In the genomic region with DNA sequence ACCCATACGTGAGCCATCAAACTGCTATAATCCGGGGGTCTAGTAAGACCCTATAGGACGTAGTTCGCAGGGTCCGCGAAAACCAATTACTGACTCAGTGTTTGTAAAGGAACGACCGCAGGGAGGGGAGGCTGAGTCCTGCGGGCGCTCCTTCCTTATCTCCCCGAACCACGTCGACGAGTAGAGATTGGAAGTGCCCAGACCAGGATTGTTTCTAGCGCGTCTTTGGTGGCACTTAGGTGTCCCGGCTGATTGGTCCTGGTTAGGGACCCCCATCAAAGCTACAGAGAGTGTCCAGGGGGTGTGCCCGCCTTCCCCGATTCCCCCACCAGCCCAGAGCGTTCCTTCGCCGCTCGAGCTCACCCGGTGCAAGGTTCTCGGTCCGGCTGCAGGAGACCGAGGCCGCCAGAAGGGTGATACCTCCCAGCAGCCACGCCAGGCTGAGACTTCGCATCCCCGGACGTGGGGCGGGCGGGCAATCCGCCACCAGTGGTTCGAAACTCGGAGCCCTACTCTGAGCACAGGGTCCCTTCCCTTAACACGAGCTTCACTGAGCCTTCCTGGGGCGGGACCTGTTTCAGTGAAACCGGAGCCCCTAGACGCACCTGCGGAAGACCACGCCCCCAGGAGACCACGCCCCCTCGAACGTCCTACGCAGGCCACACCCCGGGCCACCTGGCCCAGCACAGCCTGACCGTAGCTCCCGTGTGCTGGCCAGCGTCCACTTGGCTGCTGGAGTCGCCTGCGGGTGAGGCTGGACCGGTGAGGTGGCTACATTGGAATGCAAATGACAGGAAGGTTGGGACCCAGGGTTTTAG, we compare ENCODE assay signal across 8 mouse cellular contexts. TPM values are rescaled to one million over a fixed set of nuclear protein-coding genes. Genes with fewer than 3 reads are reported as not detected.
DNase-seq lines count a peak whose midpoint lies in the region; ATAC-seq and TF ChIP-seq lines count a peak whose summit lies in the region.

A gene (minus strand): TSS at position 554 of the 818 bp plus-strand sequence.

- H3K4me2 ChIP-seq in intestine, postnatal 0 days (replicated peaks; ENCODE audit: low read depth) = peak within 1 kb of the TSS; percentile 85
- H3K4me2 ChIP-seq in neural tube, embryonic 13.5 days = peak within 1 kb of the TSS; percentile 65

- no peak for TF ChIP-seq CTCF in cerebellum, adult 2 months (IDR thresholded peaks at IDR 0.05; ENCODE audit: borderline replicate concordance, insufficient read depth, low read depth, low read length)
- TF ChIP-seq CTCF in intestine, postnatal 0 days (IDR thresholded peaks at IDR 0.05; ENCODE audit: low read depth) = peak; percentile 13; the same call in 1 of the 2 replicates

- peak; percentile 92 for ATAC-seq in intestine, postnatal 0 days
- ATAC-seq in neural tube, embryonic 13.5 days (ENCODE audit: low read depth) = peak; percentile 62

- H3K9me3 ChIP-seq in intestine, postnatal 0 days (ENCODE audit: control insufficient read depth) = no peaks in the 10 kb centered on the region
- no peaks in the 10 kb centered on the region for H3K9me3 ChIP-seq in neural tube, embryonic 13.5 days

- no peak within 1 kb of the TSS for H3K27ac ChIP-seq in cerebellum, adult 2 months (ENCODE audit: insufficient read depth, low read length)
- H3K27ac ChIP-seq in intestine, postnatal 0 days (ENCODE audit: low read depth, low read length) = peak within 1 kb of the TSS; percentile 96
- H3K27ac ChIP-seq in neural tube, embryonic 13.5 days (replicated peaks) = no peak within 1 kb of the TSS

- H3K9ac ChIP-seq in intestine, postnatal 0 days (ENCODE audit: low read depth, low read length) = peak within 1 kb of the TSS; percentile 84
- peak within 1 kb of the TSS; percentile 41 for H3K9ac ChIP-seq in neural tube, embryonic 13.5 days

- no peaks in the 10 kb centered on the region for H3K4me1 ChIP-seq in cerebellum, adult 2 months (ENCODE audit: control insufficient read depth, insufficient read depth, low read length)
- H3K4me1 ChIP-seq in intestine, postnatal 0 days (replicated peaks; ENCODE audit: control insufficient read depth, insufficient read depth, low read length) = no peaks in the 10 kb centered on the region; the same call in 1 of the 2 replicates
- H3K4me1 ChIP-seq in neural tube, embryonic 13.5 days (replicated peaks) = peaks cover 14% of the 10 kb centered on the region

- TF ChIP-seq POLR2A in cerebellum, adult 2 months (IDR thresholded peaks at IDR 0.05; ENCODE audit: borderline replicate concordance, insufficient read depth, low read length) = no peak

- peak; percentile 91 for DNase-seq in Muller cell, postnatal 12 days (ENCODE audit: inconsistent ontology term)
- peak; percentile 21 to 34 for DNase-seq in cerebellum, adult 2 months
- DNase-seq in gonadal fat pad, adult 2 months (ENCODE audit: low read depth) = no peak
- peak; percentile 93 to 96 for DNase-seq in lung, adult 18-20 months
- peak; percentile 68 for DNase-seq in urinary bladder, postnatal 25 days (ENCODE audit: low spot score)
- DNase-seq in left cerebral cortex, adult 11 months (ENCODE audit: low spot score) = no peak

- H3K27me3 ChIP-seq in cerebellum, adult 2 months (ENCODE audit: control insufficient read depth, insufficient read depth, low read length) = no peaks in the 10 kb centered on the region; the same call in 1 of the 2 replicates
- 0 out of 2 replicates have a peak, but pooled peaks cover 4% of the 10 kb centered on the region for H3K27me3 ChIP-seq in intestine, postnatal 0 days (replicated peaks; ENCODE audit: control insufficient read depth, insufficient read depth, low read length)
- peaks cover 61% of the 10 kb centered on the region for H3K27me3 ChIP-seq in neural tube, embryonic 13.5 days

- peak within 1 kb of the TSS; percentile 9 for H3K4me3 ChIP-seq in cerebellum, adult 2 months (replicated peaks; ENCODE audit: insufficient read depth, low read depth, low read length)
- peak within 1 kb of the TSS; percentile 53 for H3K4me3 ChIP-seq in intestine, postnatal 0 days (ENCODE audit: low read depth, low read length)
- peak within 1 kb of the TSS; percentile 38 for H3K4me3 ChIP-seq in neural tube, embryonic 13.5 days

- WGBS in cerebellum, adult 2 months = 2% methylated on average over 54 of the region's 54 CpGs
- under 1% methylated on average over 54 of the region's 54 CpGs for whole genome bisulfite sequencing in intestine, postnatal 0 days
- 1% methylated on average over 54 of the region's 54 CpGs for WGBS in neural tube, embryonic 13.5 days

- no peaks in the 10 kb centered on the region for H3K36me3 ChIP-seq in intestine, postnatal 0 days (ENCODE audit: control insufficient read depth, insufficient read depth)
- H3K36me3 ChIP-seq in neural tube, embryonic 13.5 days = no peaks in the 10 kb centered on the region

RNA-seq across cellular contexts. Expression of the gene that starts here (rescaled TPM):
- 0.13 and 0.29 TPM in 2 replicates for polyA plus RNA-seq in cerebellum, adult 2 months (2012; rRNA removed)
- polyA plus RNA-seq in gonadal fat pad, adult 2 months (2012; rRNA removed) = 21.3 and 23.1 TPM in 2 replicates
- polyA plus RNA-seq in intestine, postnatal 0 days (2015; fragmentation: Nextera tagmentation; extraction: Ambion mirVana) = 32.6 and 36.4 TPM in 2 replicates
- polyA plus RNA-seq in neural tube, embryonic 13.5 days (2015; fragmentation: Nextera tagmentation; extraction: Ambion mirVana) = 0.11 TPM in 1 of 2 replicates, not detected in the other

Comparison
In these comparisons a context has a peak if more than half of its experiments do, and no peak if none do; other contexts are left out.
1. RNA of the gene that starts here (polyA plus RNA-seq): 32.6 to 36.4 TPM in intestine, postnatal 0 days and 21.3 to 23.1 TPM in gonadal fat pad, adult 2 months; 0.13 to 0.29 TPM in cerebellum, adult 2 months and 0.11 TPM in neural tube, embryonic 13.5 days; every median in the first group is over 10 times any median in the second.
2. Peak in DNase-seq and H3K4me3 ChIP-seq in cerebellum, adult 2 months; RNA of the gene not detected or under 1 TPM.
3. Peak in ATAC-seq, H3K4me3 ChIP-seq, H3K9ac ChIP-seq and H3K4me2 ChIP-seq in neural tube, embryonic 13.5 days; RNA of the gene not detected or under 1 TPM.
4. DNase-seq: peak in Muller cell, postnatal 12 days (single experiment), lung, adult 18-20 months (2 of 2) and urinary bladder, postnatal 25 days (single experiment); none in gonadal fat pad, adult 2 months (single experiment) and left cerebral cortex, adult 11 months (single experiment).
5. Peak in every context shown above with its lines, with median percentiles within 50 percentile points of each other: H3K4me3 ChIP-seq.